Mouse (Mus musculus) forebrain, postnatal 0 days (tissue): ENCODE results near the gene Zmat5. TPM values are rescaled to one million over a fixed set of nuclear protein-coding genes. Genes with fewer than 3 reads are reported as not detected.

ENCODE experiments used
- ATAC-seq: fragments of 200-750 bp; cut with Nextera tagmentation; 2 replicates; pipeline ENCODE4 v1.8.0; 2017; ENCODE audit warnings: mild to moderate bottlenecking, moderate library complexity
- DNase-seq: peaks from one replicate; pipeline ENCODE4 v3.0.0-alpha.2; 2015
- H3K27ac ChIP-seq: fragments of 300-500 bp; sonication (generic); 2 replicates; pipeline ENCODE4 v1.5.1; 2014; ENCODE audit warnings: low read depth, mild to moderate bottlenecking, antibody characterized with exemption, low read length, moderate library complexity, mixed read lengths
- H3K27me3 ChIP-seq: fragments of 300-500 bp; sonication (generic); 2 replicates; pipeline ENCODE4 v1.6.1; 2014; ENCODE audit warnings: mild to moderate bottlenecking, low read length, mixed read lengths; ENCODE audit not compliant: insufficient read depth
- H3K36me3 ChIP-seq: fragments of 300-500 bp; sonication (generic); 2 replicates; pipeline ENCODE4 v1.6.1; 2014; ENCODE audit warnings: mild to moderate bottlenecking, moderate library complexity; ENCODE audit not compliant: insufficient read depth
- H3K4me1 ChIP-seq: fragments of 300-500 bp; sonication (generic); 2 replicates; pipeline ENCODE4 v1.6.1; 2014; ENCODE audit warnings: antibody characterized with exemption; ENCODE audit not compliant: insufficient read depth
- H3K4me2 ChIP-seq: fragments of 300-500 bp; sonication (generic); 2 replicates; pipeline ENCODE4 v1.6.1; 2014; ENCODE audit warnings: low read depth, mild to moderate bottlenecking, moderate library complexity
- H3K4me3 ChIP-seq: fragments of 300-500 bp; sonication (generic); 2 replicates; pipeline ENCODE4 v1.5.1; 2014; ENCODE audit warnings: low read depth, low read length, mixed read lengths
- H3K9ac ChIP-seq: fragments of 300-500 bp; sonication (generic); 2 replicates; pipeline ENCODE4 v1.6.1; 2014; ENCODE audit warnings: mild to moderate bottlenecking
- H3K9me3 ChIP-seq: fragments of 300-500 bp; sonication (generic); 2 replicates; pipeline ENCODE4 v1.6.1; 2016; ENCODE audit warnings: low read length
- CTCF ChIP-seq: sonication (generic); IDR thresholded peaks from 2 replicates; pipeline ENCODE4 v1.5.1; 2016; ENCODE audit warnings: antibody characterized with exemption, control low read depth, low read depth
- WGBS: fragments of 180-500 bp; shearing (Covaris S2); extraction: QIAGEN DNeasy Blood & Tissue Kit; methylation state at CpG from one replicate; pipeline ENCODE4 v1.1.7; 2014; 5-methylcytosine and 5-hydroxymethylcytosine counted together
- polyA plus RNA-seq: library from polyadenylated mRNA; unstranded; fragments of >200 nt; fragmentation: Nextera tagmentation; extraction: Ambion mirVana; gene quantifications from 2 replicates; pipeline ENCODE4 v1.2.1, GENCODE M21; 2015
- total RNA-seq: library from RNA; depleted of rRNA; stranded (reverse); fragments of >200 nt; gene quantifications from 2 replicates; pipeline ENCODE4 v1.2.3, GENCODE M21; 2014

The Zmat5 gene
- total and polyA plus RNA-seq, 2 experiments from 2014 or later = 20.6 to 62.6 TPM

GRCm38 (mm10) chr11:4688632-4689380 is 15.7 kb upstream of the Zmat5 start:
- no peak for TF ChIP-seq CTCF
- Histone ChIP-seq H3K27me3 (no peaks in the 10 kb centered on the region), H3K36me3 (peaks cover 5% of the 10 kb centered on the region), H3K9ac (no peak overlapping the region), H3K4me3 (no peak overlapping the region), H3K4me1 (no peaks in the 10 kb centered on the region), H3K9me3 (no peaks in the 10 kb centered on the region), H3K27ac (no peak overlapping the region), H3K4me2 (no peak overlapping the region)
- WGBS = 67% methylated on average over 11 of the region's 11 CpGs
- no peak for ATAC-seq
- no peak for DNase-seq

GRCm38 (mm10) chr11:4690353-4690752 is 14.1 kb upstream of the Zmat5 start:
- H3K4me2 ChIP-seq = no peak overlapping the region
- H3K4me1 ChIP-seq = no peaks in the 10 kb centered on the region
- H3K9ac ChIP-seq = no peak overlapping the region
- TF ChIP-seq CTCF = no peak
- H3K27ac ChIP-seq = no peak overlapping the region
- H3K36me3 ChIP-seq = no peaks in the 10 kb centered on the region
- ATAC-seq (no peak), DNase-seq (no peak)
- no peaks in the 10 kb centered on the region for H3K27me3 ChIP-seq
- no peak overlapping the region for H3K4me3 ChIP-seq
- WGBS = 77% methylated on average over 7 of the region's 7 CpGs
- H3K9me3 ChIP-seq = no peaks in the 10 kb centered on the region

GRCm38 (mm10) chr11:4691213-4691612 is 13.3 kb upstream of the Zmat5 start:
- H3K4me3 ChIP-seq = no peak overlapping the region
- no peak overlapping the region for H3K9ac ChIP-seq
- H3K27ac ChIP-seq = no peak overlapping the region
- no peak for TF ChIP-seq CTCF
- no peak overlapping the region for H3K4me2 ChIP-seq
- ATAC-seq = peak; percentile 73
- 53% methylated on average over 10 of the region's 10 CpGs for WGBS
- H3K9me3 ChIP-seq = no peaks in the 10 kb centered on the region
- no peaks in the 10 kb centered on the region for H3K4me1 ChIP-seq
- H3K27me3 ChIP-seq = no peaks in the 10 kb centered on the region
- H3K36me3 ChIP-seq = no peaks in the 10 kb centered on the region
- DNase-seq = peak; percentile 47

GRCm38 (mm10) chr11:4692162-4692561 is 12.3 kb upstream of the Zmat5 start:
- Histone ChIP-seq H3K9me3 (no peaks in the 10 kb centered on the region), H3K4me2 (no peak overlapping the region), H3K4me3 (no peak overlapping the region), H3K36me3 (no peaks in the 10 kb centered on the region), H3K27ac (no peak overlapping the region), H3K27me3 (no peaks in the 10 kb centered on the region), H3K4me1 (no peaks in the 10 kb centered on the region), H3K9ac (no peak overlapping the region)
- 80% methylated on average over 11 of the region's 11 CpGs for WGBS
- DNase-seq = no peak
- no peak for ATAC-seq
- TF ChIP-seq CTCF = no peak

GRCm38 (mm10) chr11:4697043-4697983 is 7.2 kb upstream of the Zmat5 start:
- 62% methylated on average over 7 of the region's 7 CpGs for WGBS
- Histone ChIP-seq H3K9me3 (no peaks in the 10 kb centered on the region), H3K4me2 (no peak overlapping the region), H3K4me3 (no peak overlapping the region), H3K4me1 (no peaks in the 10 kb centered on the region), H3K27me3 (no peaks in the 10 kb centered on the region), H3K9ac (no peak overlapping the region), H3K36me3 (peaks cover 12% of the 10 kb centered on the region), H3K27ac (no peak overlapping the region)
- no peak for ATAC-seq
- TF ChIP-seq CTCF = no peak
- DNase-seq = peak; percentile 22

- Histone ChIP-seq H3K27ac (no peak overlapping the region), H3K4me1 (peaks cover 8% of the 10 kb centered on the region), H3K27me3 (no peaks in the 10 kb centered on the region), H3K36me3 (peaks cover 12% of the 10 kb centered on the region), H3K4me3 (no peak overlapping the region), H3K4me2 (no peak overlapping the region), H3K9me3 (no peaks in the 10 kb centered on the region), H3K9ac (no peak overlapping the region)
- DNase-seq (no peak), ATAC-seq (no peak)
- WGBS = 89% methylated on average over 8 of the region's 8 CpGs
- no peak for TF ChIP-seq CTCF
These were observed 3.8 kb upstream of the Zmat5 start for GRCm38 (mm10) chr11:4700726-4701125.

GRCm38 (mm10) chr11:4703688-4704071 is 798 bp upstream of the Zmat5 start:
- no peak for TF ChIP-seq CTCF
- no peaks in the 10 kb centered on the region for H3K9me3 ChIP-seq
- H3K9ac ChIP-seq = peak overlapping the region; percentile 82
- ATAC-seq (no peak), DNase-seq (no peak)
- H3K4me3 ChIP-seq = peak overlapping the region; percentile 79
- 5% methylated on average over 12 of the region's 12 CpGs for WGBS
- H3K27me3 ChIP-seq = no peaks in the 10 kb centered on the region
- H3K27ac ChIP-seq = peak overlapping the region; percentile 76
- H3K4me2 ChIP-seq = peak overlapping the region; percentile 85
- H3K4me1 ChIP-seq = peaks cover 8% of the 10 kb centered on the region
- H3K36me3 ChIP-seq = peaks cover 12% of the 10 kb centered on the region
